Mouse (Mus musculus) heart, postnatal 0 days (tissue): ENCODE measurements around the gene Dhx57. TPM values are rescaled to one million over a fixed set of nuclear protein-coding genes. Genes with fewer than 3 reads are reported as not detected.
A peak's percentile ranks its signal among the peaks of the same experiment; 100 is the strongest.
"Not testable (repeated sequence)": the region's sequence is repeated elsewhere in the genome, so short reads cannot be mapped to it uniquely, and the experiment has no call there.

Source experiments
- ATAC-seq: fragments of 200-750 bp; cut with Nextera tagmentation; 2 replicates; pipeline ENCODE4 v1.8.0; 2017; ENCODE audit warnings: low read depth, moderate number of reproducible peaks, moderate library complexity; ENCODE audit not compliant: insufficient read depth
- DNase-seq: peaks from one replicate; pipeline ENCODE4 v3.0.0-alpha.2; 2016; ENCODE audit warnings: low spot score
- H3K27ac ChIP-seq: fragments of 300-500 bp; sonication (generic); 2 replicates; pipeline ENCODE4 v1.5.1; 2014; ENCODE audit warnings: low read depth, mild to moderate bottlenecking
- H3K27me3 ChIP-seq: fragments of 300-500 bp; sonication (generic); 2 replicates; pipeline ENCODE4 v1.6.1; 2014; ENCODE audit warnings: low read length, mixed read lengths; ENCODE audit not compliant: control insufficient read depth, insufficient read depth
- H3K36me3 ChIP-seq: fragments of 300-500 bp; sonication (generic); replicated peaks from 2 replicates; pipeline ENCODE4 v1.6.1; 2014; ENCODE audit warnings: low read length, mixed read lengths; ENCODE audit not compliant: control insufficient read depth, insufficient read depth
- H3K4me1 ChIP-seq: fragments of 300-500 bp; sonication (generic); 2 replicates; pipeline ENCODE4 v1.6.1; 2014; ENCODE audit warnings: antibody characterized with exemption; ENCODE audit not compliant: control insufficient read depth, insufficient read depth
- H3K4me2 ChIP-seq: fragments of 300-500 bp; sonication (generic); 2 replicates; pipeline ENCODE4 v1.6.1; 2014; ENCODE audit warnings: low read depth, mild to moderate bottlenecking, low read length, moderate library complexity
- H3K4me3 ChIP-seq: fragments of 300-500 bp; sonication (generic); 2 replicates; pipeline ENCODE4 v1.5.1; 2014; ENCODE audit warnings: low read depth, low read length
- H3K9ac ChIP-seq: fragments of 300-500 bp; sonication (generic); replicated peaks from 2 replicates; pipeline ENCODE4 v1.6.1; 2014; ENCODE audit warnings: low read depth, low read length, mixed read lengths
- H3K9me3 ChIP-seq: fragments of 300-500 bp; sonication (generic); replicated peaks from 2 replicates; pipeline ENCODE4 v1.6.1; 2016; ENCODE audit warnings: low read length; ENCODE audit not compliant: control insufficient read depth
- CTCF ChIP-seq: IDR thresholded peaks from 2 replicates; pipeline ENCODE4 v1.5.1; 2016; ENCODE audit warnings: antibody characterized with exemption, control low read depth, low read depth
- EP300 ChIP-seq: IDR thresholded peaks from 2 replicates; pipeline ENCODE4 v1.6.1; 2016; ENCODE audit warnings: antibody characterized with exemption, low read depth
- WGBS: fragments of 180-500 bp; shearing (Covaris S2); extraction: QIAGEN DNeasy Blood & Tissue Kit; methylation state at CpG from one replicate; pipeline ENCODE4 v1.1.7; 2014; 5-methylcytosine and 5-hydroxymethylcytosine counted together
- polyA plus RNA-seq: library from polyadenylated mRNA; unstranded; fragments of >200 nt; fragmentation: Nextera tagmentation; extraction: Ambion mirVana; gene quantifications from 2 replicates; pipeline ENCODE4 v1.2.1, GENCODE M21; 2015
- total RNA-seq: library from RNA; depleted of rRNA; stranded (reverse); fragments of >200 nt; gene quantifications from 2 replicates; pipeline ENCODE4 v1.2.3, GENCODE M21; 2014; ENCODE audit warnings: low replicate concordance

Dhx57 gene
- total and polyA plus RNA-seq, 2 experiments from 2014 or later = 2.9 to 3.7 TPM

GRCm38 (mm10) chr17:80284446-80284845, 5.8 kb downstream of the Dhx57 start:
- peak overlapping the region; percentile 34; the same call in 1 of the 2 replicates for H3K27ac ChIP-seq

GRCm38 (mm10) chr17:80279340-80280070, 10.8 kb downstream of the Dhx57 start:
- no peak for ATAC-seq
- no peak for TF ChIP-seq EP300
- no peak for TF ChIP-seq CTCF
- Histone ChIP-seq H3K36me3 (peaks cover 50% of the 10 kb centered on the region), H3K27me3 (no peaks in the 10 kb centered on the region), H3K4me1 (no peaks in the 10 kb centered on the region), H3K9ac (no peak overlapping the region), H3K27ac (no peak overlapping the region), H3K4me3 (no peak overlapping the region), H3K4me2 (no peak overlapping the region), H3K9me3 (no peaks in the 10 kb centered on the region)
- 92% methylated on average over 8 of the region's 8 CpGs for WGBS
- DNase-seq = no peak

More at GRCm38 (mm10) chr17:80284446-80284845, 5.8 kb downstream of the Dhx57 start:
- Histone ChIP-seq H3K4me3 (no peak overlapping the region), H3K4me1 (peaks cover 7% of the 10 kb centered on the region; the same call in 1 of the 2 replicates), H3K9ac (no peak overlapping the region), H3K36me3 (peaks cover 14% of the 10 kb centered on the region; the same call in 1 of the 2 replicates), H3K4me2 (peak overlapping the region; percentile 21; the same call in 1 of the 2 replicates), H3K9me3 (no peaks in the 10 kb centered on the region), H3K27me3 (no peaks in the 10 kb centered on the region)
- no peak; the same call in 1 of the 2 replicates for ATAC-seq
- DNase-seq = peak; percentile 11
- no peak for TF ChIP-seq EP300
- TF ChIP-seq CTCF = no peak
- WGBS = 56% methylated on average over 4 of the region's 4 CpGs

GRCm38 (mm10) chr17:80278255-80278654, 12.0 kb downstream of the Dhx57 start:
- TF ChIP-seq EP300 = no peak
- TF ChIP-seq CTCF = no peak
- DNase-seq (no peak), ATAC-seq (no peak)
- Histone ChIP-seq H3K36me3 (peaks cover 59% of the 10 kb centered on the region), H3K4me3 (no peak overlapping the region), H3K27ac (no peak overlapping the region), H3K4me1 (no peaks in the 10 kb centered on the region), H3K27me3 (no peaks in the 10 kb centered on the region), H3K9ac (no peak overlapping the region), H3K4me2 (no peak overlapping the region), H3K9me3 (no peaks in the 10 kb centered on the region)
- WGBS = 45% methylated on average over 4 of the region's 4 CpGs

- not testable (repeated sequence) for H3K4me2 ChIP-seq, DNase-seq, H3K4me1 ChIP-seq, H3K27ac ChIP-seq, H3K9me3 ChIP-seq, ATAC-seq, H3K9ac ChIP-seq, H3K4me3 ChIP-seq, H3K27me3 ChIP-seq
- WGBS = 92% methylated on average over 7 of the region's 7 CpGs
- H3K36me3 ChIP-seq = peaks cover 72% of the 10 kb centered on the region
Observed at GRCm38 (mm10) chr17:80270622-80271021, 19.7 kb downstream of the Dhx57 start.

- no peak for DNase-seq
- WGBS = 94% methylated on average over 3 of the region's 3 CpGs
- Histone ChIP-seq H3K9me3 (no peaks in the 10 kb centered on the region), H3K36me3 (peaks cover 76% of the 10 kb centered on the region), H3K9ac (no peak overlapping the region), H3K27me3 (no peaks in the 10 kb centered on the region), H3K4me3 (no peak overlapping the region), H3K4me2 (no peak overlapping the region), H3K27ac (no peak overlapping the region), H3K4me1 (no peaks in the 10 kb centered on the region)
- no peak for TF ChIP-seq CTCF
- TF ChIP-seq EP300 = no peak
- ATAC-seq = no peak
Observed at GRCm38 (mm10) chr17:80268151-80268550, 22.1 kb downstream of the Dhx57 start.

GRCm38 (mm10) chr17:80267065-80267464, 23.2 kb downstream of the Dhx57 start:
- no peak overlapping the region for H3K9ac ChIP-seq
- ATAC-seq = no peak
- no peak for DNase-seq
- no peaks in the 10 kb centered on the region for H3K9me3 ChIP-seq
- H3K36me3 ChIP-seq = peaks cover 75% of the 10 kb centered on the region
- H3K4me3 ChIP-seq = no peak overlapping the region
- H3K27me3 ChIP-seq = no peaks in the 10 kb centered on the region
- no peak overlapping the region for H3K27ac ChIP-seq
- WGBS = 89% methylated on average over 4 of the region's 4 CpGs
- H3K4me1 ChIP-seq = no peaks in the 10 kb centered on the region
- H3K4me2 ChIP-seq = no peak overlapping the region
- TF ChIP-seq CTCF (no peak), EP300 (no peak)
